Mouse (Mus musculus) G1E (cell line): Measurements from ENCODE around the gene Angptl7.

Source experiments
- CTCF ChIP-seq: IDR thresholded peaks from 2 replicates; pipeline ENCODE4 v1.5.1; 2012; ENCODE audit warnings: low read depth, low read length, inconsistent platforms, mixed read lengths
- GATA1 ChIP-seq: IDR thresholded peaks from 2 replicates; pipeline ENCODE4 v1.6.1; 2012; ENCODE audit warnings: borderline replicate concordance, low read length, inconsistent platforms, mixed read lengths
- POLR2AphosphoS5 ChIP-seq: IDR thresholded peaks from 2 replicates; pipeline ENCODE4 v1.6.1; 2012; ENCODE audit warnings: low read depth, low read length, inconsistent platforms; ENCODE audit not compliant: insufficient replicate concordance
- TAL1 ChIP-seq: conservative IDR thresholded peaks from 2 replicates; pipeline ENCODE4 v1.6.1; 2012; ENCODE audit warnings: low read depth, low read length, inconsistent platforms, mixed read lengths

- TF ChIP-seq CTCF (no peak), TAL1 (no peak), POLR2AphosphoS5 (no peak), GATA1 (no peak)
Measured at GRCm38 (mm10) chr4:148468396-148468795, 31.9 kb downstream of the Angptl7 start.
